Mouse (Mus musculus) spleen, adult 2 months (tissue): ENCODE measurements around the gene B3gat1. TPM values are rescaled to one million over a fixed set of nuclear protein-coding genes. Genes with fewer than 3 reads are reported as not detected.

Source experiments
- DNase-seq, 2 experiments: peaks; one replicate each; pipeline versions ENCODE4 v3.0.0 to v3.0.0-alpha.2; 2012 to 2021; ENCODE audit warnings: low spot score in 2 of 2, low read depth in 1 of 2
- H3K27ac ChIP-seq: fragments of 200-500 bp; 2 replicates; pipeline ENCODE4 v1.5.1; 2012; ENCODE audit warnings: low read length, inconsistent platforms; ENCODE audit not compliant: insufficient read depth
- H3K27me3 ChIP-seq: fragments of 200-500 bp; 2 replicates; pipeline ENCODE4 v1.6.1; 2012; ENCODE audit warnings: mild to moderate bottlenecking, moderate library complexity, low read length, inconsistent platforms; ENCODE audit not compliant: control insufficient read depth, insufficient read depth
- H3K36me3 ChIP-seq: fragments of 200-500 bp; 2 replicates; pipeline ENCODE4 v1.6.1; 2012; ENCODE audit warnings: mild to moderate bottlenecking, low read length, inconsistent platforms; ENCODE audit not compliant: control insufficient read depth, insufficient read depth
- H3K4me1 ChIP-seq: fragments of 200-500 bp; 2 replicates; pipeline ENCODE4 v1.6.1; 2011; ENCODE audit warnings: inconsistent platforms; ENCODE audit not compliant: control insufficient read depth, insufficient read depth, insufficient read length
- H3K4me3 ChIP-seq: fragments of 200-500 bp; 2 replicates; pipeline ENCODE4 v1.5.1; 2011; ENCODE audit warnings: mild to moderate bottlenecking, inconsistent platforms; ENCODE audit not compliant: insufficient read depth, insufficient read length; ENCODE audit errors: extremely low read depth
- CTCF ChIP-seq: fragments of 200-500 bp; IDR thresholded peaks from 2 replicates; pipeline ENCODE4 v1.5.1; 2011; ENCODE audit warnings: mild to moderate bottlenecking, inconsistent platforms; ENCODE audit not compliant: insufficient read depth, insufficient read length, insufficient replicate concordance; ENCODE audit errors: extremely low read depth
- POLR2A ChIP-seq: fragments of 200-500 bp; IDR thresholded peaks from 2 replicates; pipeline ENCODE4 v1.6.1; 2011; ENCODE audit warnings: low read depth, low read length, inconsistent platforms
- WGBS: fragments of 180-500 bp; shearing (Covaris S2); methylation state at CpG from one replicate; pipeline ENCODE4 v1.1.7; 2018; 5-methylcytosine and 5-hydroxymethylcytosine counted together
- polyA plus RNA-seq: library from polyadenylated mRNA; depleted of rRNA; stranded (reverse); fragments of >200 nt; gene quantifications from 2 replicates; pipeline ENCODE4 v1.2.3, GENCODE M21; 2012

Gene B3gat1
- polyA plus RNA-seq, 1 experiment: 0.07 TPM

- H3K4me3 ChIP-seq: no peak overlapping the region
- no peak overlapping the region for H3K27ac ChIP-seq
- WGBS: 85% methylated on average over 2 of the region's 2 CpGs
- no peaks in the 10 kb centered on the region for H3K4me1 ChIP-seq
- H3K36me3 ChIP-seq: no peaks in the 10 kb centered on the region
- TF ChIP-seq POLR2A (no peak), CTCF (no peak)
- DNase-seq: no peak
- H3K27me3 ChIP-seq: no peaks in the 10 kb centered on the region
Measured at GRCm38 (mm10) chr9:26775700-26776099, 42.2 kb downstream of the B3gat1 start.

- WGBS: 61% methylated on average over 6 of the region's 6 CpGs
- no peak overlapping the region for H3K27ac ChIP-seq
- no peaks in the 10 kb centered on the region for H3K36me3 ChIP-seq
- H3K4me1 ChIP-seq: no peaks in the 10 kb centered on the region
- TF ChIP-seq POLR2A: no peak
- no peak for TF ChIP-seq CTCF
- no peaks in the 10 kb centered on the region for H3K27me3 ChIP-seq
- H3K4me3 ChIP-seq: no peak overlapping the region
- no peak for DNase-seq
Measured at GRCm38 (mm10) chr9:26776122-26776902, 42.8 kb downstream of the B3gat1 start.

GRCm38 (mm10) chr9:26778421-26778820, 44.9 kb downstream of the B3gat1 start:
- TF ChIP-seq POLR2A: no peak
- Histone ChIP-seq H3K36me3 (no peaks in the 10 kb centered on the region), H3K27me3 (no peaks in the 10 kb centered on the region), H3K4me1 (no peaks in the 10 kb centered on the region), H3K4me3 (no peak overlapping the region), H3K27ac (no peak overlapping the region)
- 89% methylated on average over 7 of the region's 7 CpGs for WGBS
- no peak for DNase-seq

- no peaks in the 10 kb centered on the region for H3K27me3 ChIP-seq
- H3K36me3 ChIP-seq: no peaks in the 10 kb centered on the region
- no peaks in the 10 kb centered on the region for H3K4me1 ChIP-seq
- no peak overlapping the region for H3K27ac ChIP-seq
- DNase-seq: no peak
- 40% methylated on average over 7 of the region's 7 CpGs for WGBS
- H3K4me3 ChIP-seq: no peak overlapping the region
- no peak for TF ChIP-seq POLR2A
Measured at GRCm38 (mm10) chr9:26783414-26783975, 50.0 kb downstream of the B3gat1 start.

GRCm38 (mm10) chr9:26792829-26793228, 59.3 kb downstream of the B3gat1 start:
- no peak for TF ChIP-seq CTCF
- no peak for TF ChIP-seq POLR2A
- H3K4me1 ChIP-seq: no peaks in the 10 kb centered on the region
- 90% methylated on average over 3 of the region's 3 CpGs for WGBS

GRCm38 (mm10) chr9:26798205-26798604, 64.7 kb downstream of the B3gat1 start:
- TF ChIP-seq POLR2A (no peak), CTCF (no peak)
- Histone ChIP-seq H3K4me3 (no peak overlapping the region), H3K4me1 (no peaks in the 10 kb centered on the region), H3K36me3 (no peaks in the 10 kb centered on the region), H3K27me3 (no peaks in the 10 kb centered on the region), H3K27ac (no peak overlapping the region)
- DNase-seq: no peak
- WGBS: 90% methylated on average over 3 of the region's 3 CpGs

More at GRCm38 (mm10) chr9:26792829-26793228, 59.3 kb downstream of the B3gat1 start:
- Histone ChIP-seq H3K27me3 (no peaks in the 10 kb centered on the region), H3K27ac (no peak overlapping the region), H3K4me3 (no peak overlapping the region), H3K36me3 (no peaks in the 10 kb centered on the region)
- DNase-seq: no peak

- no peaks in the 10 kb centered on the region for H3K36me3 ChIP-seq
- DNase-seq: no peak
- no peaks in the 10 kb centered on the region for H3K4me1 ChIP-seq
- no peak overlapping the region for H3K4me3 ChIP-seq
- WGBS: 66% methylated on average over 1 of the region's 1 CpGs
- TF ChIP-seq CTCF (no peak), POLR2A (no peak)
- H3K27ac ChIP-seq: no peak overlapping the region
- no peaks in the 10 kb centered on the region for H3K27me3 ChIP-seq
Measured at GRCm38 (mm10) chr9:26798731-26799130, 65.2 kb downstream of the B3gat1 start.
